Mouse (Mus musculus) ES-E14 (cell line): ENCODE measurements around the gene Acbd3.

Experiments used
- CHD2 ChIP-seq: IDR thresholded peaks from 2 replicates; pipeline ENCODE4 v1.6.1; 2014; ENCODE audit warnings: mild to moderate bottlenecking, low read depth, low read length, inconsistent platforms
- ZC3H11A ChIP-seq: IDR thresholded peaks from 2 replicates; pipeline ENCODE4 v1.6.1; 2012; ENCODE audit warnings: low read depth, mild to moderate bottlenecking, inconsistent platforms, low read length, borderline replicate concordance

GRCm38 (mm10) chr1:180725704-180726179, at the start of gene Acbd3:
- TF ChIP-seq ZC3H11A = no peak
- no peak for TF ChIP-seq CHD2
